Mouse (Mus musculus): ENCODE data around the gene Gatad2a. TPM values are rescaled to one million over a fixed set of nuclear protein-coding genes. Genes with fewer than 3 reads are reported as not detected.

The Gatad2a gene
- 24.8 and 24.9 TPM in 2 replicates for polyA plus RNA-seq (2015; fragmentation: Nextera tagmentation; extraction: Ambion mirVana)

DNA sequence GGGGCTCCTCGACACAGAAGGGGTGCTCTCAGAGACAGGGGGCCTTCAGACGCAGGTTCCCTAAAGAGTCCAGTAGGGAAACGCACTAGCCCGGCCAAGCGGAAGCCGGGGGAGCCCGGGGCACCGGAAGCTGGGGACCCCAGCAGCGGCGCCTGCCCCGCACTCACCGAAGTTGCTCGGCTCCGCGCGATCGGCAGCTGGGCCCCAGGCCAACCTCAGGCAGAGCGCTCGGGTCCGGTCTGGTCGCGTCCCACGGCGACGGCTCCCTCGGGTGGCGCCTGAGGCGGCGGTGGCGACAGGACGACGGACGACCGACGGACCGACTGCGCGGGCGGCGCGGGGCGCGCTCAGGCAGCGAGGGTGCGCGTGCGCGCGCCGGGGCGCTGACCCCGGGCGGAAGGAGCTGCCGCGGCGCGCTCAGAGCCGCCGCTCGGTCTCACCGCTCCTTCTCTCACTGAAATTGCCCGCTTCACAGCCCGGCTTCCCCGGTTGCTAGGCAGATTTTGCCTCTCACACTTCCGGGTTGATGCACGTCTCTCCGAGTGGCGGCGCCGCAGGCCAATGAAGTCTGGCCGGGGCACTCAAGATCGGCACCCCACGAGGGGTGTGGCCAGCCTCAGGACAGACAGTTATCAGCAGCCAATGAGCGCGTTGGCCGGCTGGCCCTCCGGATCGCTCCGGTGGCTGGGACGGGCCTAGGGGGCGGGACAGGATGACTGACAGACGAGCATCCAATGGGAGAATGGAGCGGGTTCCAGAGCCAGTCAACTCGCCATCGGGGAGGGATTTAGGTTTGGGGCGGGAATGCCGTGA lies at the start of gene Gatad2a:
Gene Gatad2a, minus strand, starts transcription at position 609 of the 813 bp plus-strand sequence.
- under 1% methylated on average over 85 of the region's 87 CpGs for WGBS
- H3K27ac ChIP-seq (replicated peaks) = peak within 1 kb of the TSS; percentile 84
- H3K4me2 ChIP-seq = peak within 1 kb of the TSS; percentile 94
- H3K27me3 ChIP-seq (replicated peaks) = no peaks in the 10 kb centered on the region
- H3K9ac ChIP-seq (replicated peaks) = peak within 1 kb of the TSS; percentile 75
- peak; percentile 100 for ATAC-seq (ENCODE audit: low FRiP score)
- peak within 1 kb of the TSS; percentile 92 for H3K4me3 ChIP-seq (replicated peaks)
- no peaks in the 10 kb centered on the region for H3K36me3 ChIP-seq
- peaks cover 20% of the 10 kb centered on the region for H3K4me1 ChIP-seq
- H3K9me3 ChIP-seq (replicated peaks) = no peaks in the 10 kb centered on the region

DNA sequence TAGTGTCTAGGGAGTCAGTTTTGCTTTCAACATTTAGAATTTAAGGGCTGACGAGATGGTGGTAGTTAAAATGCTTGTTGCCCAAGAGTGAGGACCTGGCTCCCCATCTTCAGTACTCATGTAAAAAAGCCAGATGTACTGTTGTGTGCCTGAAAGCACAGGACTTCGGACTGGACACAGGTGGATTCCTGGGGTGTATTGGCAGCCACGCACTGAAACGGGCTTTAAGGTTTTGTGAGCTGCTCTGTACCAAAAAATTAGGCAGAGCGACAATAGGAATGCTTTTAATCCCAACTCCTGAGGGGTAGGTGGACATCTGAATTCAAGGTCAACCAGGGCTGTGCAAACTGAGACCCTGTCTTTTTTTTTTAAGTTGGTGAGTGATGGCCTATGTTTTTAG lies 47.8 kb upstream of the Gatad2a start:
- peak overlapping the region; percentile 93 for H3K9ac ChIP-seq (replicated peaks)
- peak overlapping the region; percentile 98 for H3K4me3 ChIP-seq (replicated peaks)
- ATAC-seq (ENCODE audit: low FRiP score) = no peak
- no peaks in the 10 kb centered on the region for H3K27me3 ChIP-seq (replicated peaks)
- H3K27ac ChIP-seq (replicated peaks) = no peak overlapping the region
- H3K4me1 ChIP-seq = peaks cover 41% of the 10 kb centered on the region
- H3K9me3 ChIP-seq (replicated peaks) = no peaks in the 10 kb centered on the region
- peak overlapping the region; percentile 93 for H3K4me2 ChIP-seq
- WGBS = 94% methylated on average over 5 of the region's 5 CpGs
- H3K36me3 ChIP-seq = peaks cover 6% of the 10 kb centered on the region

DNA sequence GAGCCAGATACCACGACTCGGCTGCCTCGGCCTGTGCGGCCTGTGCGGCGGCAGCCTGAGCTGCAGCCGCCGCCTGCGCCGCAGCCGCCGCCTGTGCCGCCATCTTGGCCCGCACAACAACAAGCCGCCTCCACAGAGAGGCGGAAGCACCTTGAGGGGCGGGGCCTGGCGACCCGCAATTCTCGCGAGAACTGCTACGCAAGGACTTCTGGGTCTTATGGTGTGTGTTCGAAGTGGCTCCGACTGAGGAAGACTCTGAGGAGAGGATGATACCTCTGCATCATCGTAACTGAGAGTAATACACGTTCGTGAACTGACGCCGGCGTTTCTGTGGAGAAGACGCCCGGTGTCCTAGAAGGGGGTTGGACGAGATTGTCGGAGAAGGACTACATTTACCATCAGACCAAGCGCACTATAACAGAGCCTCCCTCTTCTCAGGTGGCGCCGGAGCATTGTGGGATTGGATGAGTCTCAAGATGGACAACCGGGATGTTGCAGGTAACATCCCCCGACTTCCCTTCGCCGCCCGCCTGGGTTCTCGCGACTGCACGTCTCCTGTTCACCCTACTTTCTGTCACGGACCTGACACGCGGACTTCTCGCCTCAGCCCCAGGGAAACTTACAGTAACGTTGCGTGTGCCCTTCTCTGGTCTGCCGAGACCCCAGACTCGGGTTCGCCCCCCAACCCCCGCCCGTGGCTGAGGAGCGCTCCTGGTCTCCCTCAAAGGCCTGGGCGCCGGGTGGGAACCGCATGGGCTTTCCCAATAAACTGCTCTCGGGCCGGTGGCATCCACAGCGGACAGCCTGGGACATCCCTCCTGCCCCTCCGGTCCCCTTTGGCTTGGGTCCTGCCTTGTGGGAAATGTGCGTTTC lies 46.6 kb upstream of the Gatad2a start, which contains the start of the genes Mau2 and Sugp1:
Gene Mau2, minus strand, starts transcription at position 152 of the 873 bp plus-strand sequence.
Gene Sugp1, plus strand, starts transcription at position 231 of the 873 bp plus-strand sequence.
- Histone ChIP-seq H3K9ac (replicated peaks) (peak within 1 kb of the TSS; percentile 93), H3K9me3 (replicated peaks) (no peaks in the 10 kb centered on the region), H3K4me3 (replicated peaks) (peak within 1 kb of the TSS; percentile 98), H3K27ac (replicated peaks) (peak within 1 kb of the TSS; percentile 91), H3K36me3 (no peaks in the 10 kb centered on the region), H3K4me2 (peak within 1 kb of the TSS; percentile 93), H3K27me3 (replicated peaks) (no peaks in the 10 kb centered on the region), H3K4me1 (peaks cover 41% of the 10 kb centered on the region)
- peak; percentile 98 for ATAC-seq (ENCODE audit: low FRiP score)
- under 1% methylated on average over 65 of the region's 65 CpGs for WGBS

DNA sequence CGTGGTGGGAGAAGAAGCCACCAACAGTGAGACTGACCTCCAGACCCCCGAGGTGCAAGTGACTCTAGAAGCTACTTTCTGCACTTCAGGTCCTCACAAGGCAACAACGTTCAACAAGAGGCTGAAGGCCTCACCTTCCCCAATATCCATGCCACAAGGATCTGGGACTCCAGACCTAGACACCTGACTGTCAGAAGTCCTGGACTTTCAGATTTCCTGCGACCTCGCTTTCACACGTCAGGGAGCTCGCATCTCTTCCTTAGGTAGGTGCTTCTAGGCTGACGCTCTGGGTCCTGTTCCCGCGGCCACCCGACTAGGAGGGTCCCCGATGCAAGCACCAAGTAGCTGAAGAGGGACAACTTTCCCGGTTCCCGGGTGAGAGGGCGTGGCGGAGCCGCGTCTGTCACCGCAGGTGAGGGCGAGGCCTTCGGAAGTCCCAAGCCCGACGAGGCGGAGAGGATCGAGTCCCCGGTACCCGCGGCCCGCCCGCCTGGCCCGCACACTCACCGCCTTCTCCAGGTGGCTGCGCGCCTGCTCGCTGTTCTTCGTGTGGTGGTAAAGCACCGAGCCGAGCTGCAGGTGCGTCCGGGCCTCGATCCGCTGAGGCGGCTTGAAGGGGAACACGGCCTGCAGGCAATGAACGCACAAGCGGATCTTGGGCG lies 45.8 kb upstream of the Gatad2a start:
- Histone ChIP-seq H3K4me2 (peak overlapping the region; percentile 93), H3K36me3 (no peaks in the 10 kb centered on the region), H3K9me3 (replicated peaks) (no peaks in the 10 kb centered on the region), H3K27me3 (replicated peaks) (no peaks in the 10 kb centered on the region), H3K9ac (replicated peaks) (peak overlapping the region; percentile 93), H3K27ac (replicated peaks) (peak overlapping the region; percentile 91), H3K4me1 (peaks cover 41% of the 10 kb centered on the region), H3K4me3 (replicated peaks) (peak overlapping the region; percentile 98)
- ATAC-seq (ENCODE audit: low FRiP score) = peak; percentile 29
- 2% methylated on average over 47 of the region's 47 CpGs for WGBS

DNA sequence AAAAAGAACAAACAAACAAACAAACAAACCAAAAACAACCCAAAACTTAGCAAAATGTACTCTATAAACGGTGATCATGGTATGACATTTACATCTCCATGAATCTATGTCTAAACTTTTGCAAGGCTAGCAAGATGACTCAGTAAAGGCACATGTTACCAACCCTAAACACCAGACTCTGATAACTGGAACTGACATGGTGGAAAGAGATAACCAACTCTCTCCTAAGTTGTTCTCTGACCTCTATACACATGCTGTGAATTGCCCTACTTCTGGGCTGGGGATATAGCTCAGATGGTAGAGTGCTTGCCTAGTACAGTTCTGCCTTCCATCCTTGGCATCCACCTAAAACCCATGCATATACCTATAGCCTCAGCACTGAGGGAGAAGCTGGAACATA lies 41.8 kb upstream of the Gatad2a start:
- ATAC-seq (ENCODE audit: low FRiP score) = no peak
- Histone ChIP-seq H3K27ac (replicated peaks) (no peak overlapping the region), H3K27me3 (replicated peaks) (no peaks in the 10 kb centered on the region), H3K4me1 (peaks cover 24% of the 10 kb centered on the region), H3K36me3 (0 out of 2 replicates have a peak, but pooled peaks cover 4% of the 10 kb centered on the region), H3K4me3 (replicated peaks) (no peak overlapping the region), H3K4me2 (no peak overlapping the region), H3K9me3 (replicated peaks) (no peaks in the 10 kb centered on the region), H3K9ac (replicated peaks) (no peak overlapping the region)
- WGBS = 100% methylated on average over 1 of the region's 1 CpGs

DNA sequence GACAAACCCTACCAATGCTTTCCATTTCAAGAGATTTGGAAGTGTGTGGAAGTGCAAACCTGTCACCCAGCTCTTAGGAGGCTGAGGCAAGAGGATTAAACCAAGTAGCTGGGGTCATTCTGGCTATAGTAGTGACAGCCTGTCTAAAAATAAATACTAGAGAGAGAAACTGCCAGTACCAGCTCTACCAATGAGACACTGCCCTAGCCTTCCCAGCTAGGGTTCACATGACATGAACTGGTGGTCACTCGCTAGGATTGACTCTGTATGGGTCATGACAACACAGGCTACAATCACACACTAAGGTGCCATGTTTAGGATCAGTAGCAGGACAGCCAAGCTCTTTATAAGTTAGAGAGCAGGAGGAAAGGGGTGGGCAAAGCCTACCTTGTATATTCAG lies 34.1 kb upstream of the Gatad2a start:
- H3K27ac ChIP-seq (replicated peaks) = no peak overlapping the region
- WGBS = 100% methylated on average over 1 of the region's 1 CpGs

DNA sequence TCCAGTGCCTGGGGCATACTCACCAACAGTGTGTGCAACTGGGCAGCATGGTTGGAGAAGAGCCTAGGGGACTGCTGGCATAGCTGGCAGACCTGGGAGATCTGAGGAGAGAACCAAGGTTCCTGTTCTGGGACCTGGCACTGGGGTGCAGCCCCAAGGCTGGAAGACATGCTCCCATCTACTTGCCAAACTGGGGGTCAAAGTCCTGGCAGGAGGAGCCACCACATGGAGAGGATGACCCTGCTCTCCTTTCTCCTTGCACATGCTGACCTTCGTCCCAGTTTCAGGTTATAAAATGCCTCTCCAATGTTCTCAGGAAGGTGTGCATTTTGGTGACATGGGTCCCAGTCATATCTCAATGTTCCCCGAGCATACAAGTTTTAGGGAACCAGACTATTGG lies 30.0 kb upstream of the Gatad2a start:
- ATAC-seq (ENCODE audit: low FRiP score) = no peak
- H3K9me3 ChIP-seq (replicated peaks) = no peaks in the 10 kb centered on the region

More for the DNA sequence above, 34.1 kb upstream of the Gatad2a start:
- Histone ChIP-seq H3K36me3 (peaks cover 70% of the 10 kb centered on the region), H3K4me2 (no peak overlapping the region), H3K4me1 (no peaks in the 10 kb centered on the region), H3K27me3 (replicated peaks) (no peaks in the 10 kb centered on the region), H3K9ac (replicated peaks) (no peak overlapping the region), H3K4me3 (replicated peaks) (no peak overlapping the region), H3K9me3 (replicated peaks) (no peaks in the 10 kb centered on the region)
- ATAC-seq (ENCODE audit: low FRiP score) = no peak

DNA sequence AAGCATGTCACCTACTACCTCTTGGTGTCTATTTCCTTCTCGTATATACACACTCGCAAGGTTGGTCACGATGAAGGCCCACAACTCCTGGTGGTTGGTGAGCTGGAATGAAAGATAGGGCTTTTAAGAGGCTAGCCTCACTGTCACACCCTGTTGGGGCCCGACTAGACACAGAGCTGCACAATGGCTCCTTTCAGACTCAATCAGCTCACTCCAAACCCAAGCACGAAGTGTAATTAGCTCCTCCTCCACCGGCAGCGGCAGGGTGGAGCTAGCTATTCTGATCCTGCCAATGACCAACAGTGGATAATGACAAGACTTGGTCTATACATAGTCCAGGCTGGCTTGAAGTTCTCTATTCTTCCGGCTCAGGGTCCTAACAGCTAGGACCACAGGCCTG lies 27.4 kb upstream of the Gatad2a start:
- H3K36me3 ChIP-seq = peaks cover 100% of the 10 kb centered on the region

More for the DNA sequence above, 30.0 kb upstream of the Gatad2a start:
- no peaks in the 10 kb centered on the region for H3K4me1 ChIP-seq
- no peak overlapping the region for H3K27ac ChIP-seq (replicated peaks)
- no peak overlapping the region for H3K9ac ChIP-seq (replicated peaks)
- H3K27me3 ChIP-seq (replicated peaks) = no peaks in the 10 kb centered on the region
- no peak overlapping the region for H3K4me2 ChIP-seq
- no peak overlapping the region for H3K4me3 ChIP-seq (replicated peaks)
- H3K36me3 ChIP-seq = peaks cover 99% of the 10 kb centered on the region
- WGBS = 94% methylated on average over 2 of the region's 2 CpGs

DNA sequence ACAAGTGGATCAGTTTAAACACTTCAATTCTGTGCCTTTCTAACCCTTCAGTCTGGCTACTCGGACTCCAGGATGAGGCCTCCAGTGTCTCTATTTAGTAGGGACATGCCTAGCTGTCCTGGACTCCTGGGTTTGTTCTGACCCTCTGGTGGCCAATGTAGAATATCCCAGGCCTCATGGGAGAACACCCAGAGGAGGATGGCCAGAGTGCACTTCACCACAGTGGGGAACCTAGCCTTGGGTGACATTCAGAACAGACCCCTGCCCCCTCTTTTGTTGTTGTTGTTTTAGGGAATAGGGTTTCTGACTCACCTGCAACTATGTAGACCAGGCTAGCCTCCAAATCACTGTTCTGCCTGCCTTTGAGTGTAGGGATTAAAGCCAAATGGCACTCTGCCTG lies 18.8 kb upstream of the Gatad2a start:
- no peak for ATAC-seq (ENCODE audit: low FRiP score)

More for the DNA sequence above, 27.4 kb upstream of the Gatad2a start:
- Histone ChIP-seq H3K27me3 (replicated peaks) (no peaks in the 10 kb centered on the region), H3K4me2 (no peak overlapping the region), H3K4me1 (no peaks in the 10 kb centered on the region), H3K9ac (replicated peaks) (no peak overlapping the region), H3K4me3 (replicated peaks) (no peak overlapping the region), H3K9me3 (replicated peaks) (no peaks in the 10 kb centered on the region), H3K27ac (replicated peaks) (no peak overlapping the region)
- no peak for ATAC-seq (ENCODE audit: low FRiP score)
- WGBS = 62% methylated on average over 8 of the region's 8 CpGs

DNA sequence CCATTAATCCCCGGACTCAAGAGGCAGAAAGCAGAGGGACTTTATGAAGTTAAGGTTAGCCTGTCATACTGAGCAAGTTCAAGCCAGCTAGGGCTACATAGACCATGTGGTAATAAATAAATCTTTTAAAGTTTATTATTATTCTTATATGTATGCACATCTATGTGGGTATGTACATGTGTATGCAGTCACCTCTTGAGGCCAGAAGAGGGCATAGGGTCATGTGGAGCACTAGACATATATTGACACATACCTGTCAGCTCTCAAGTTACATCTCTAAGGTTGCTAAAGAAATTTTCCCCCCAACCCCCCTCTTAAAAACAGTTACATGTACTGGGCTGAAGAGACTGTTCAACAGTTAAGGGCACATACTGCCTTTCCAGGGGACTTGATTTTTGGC lies 16.6 kb upstream of the Gatad2a start:
- WGBS = 92% methylated on average over 1 of the region's 1 CpGs
- H3K4me2 ChIP-seq = no peak overlapping the region
- no peaks in the 10 kb centered on the region for H3K27me3 ChIP-seq (replicated peaks)
- peaks cover 16% of the 10 kb centered on the region for H3K36me3 ChIP-seq
- no peaks in the 10 kb centered on the region for H3K4me1 ChIP-seq
- H3K4me3 ChIP-seq (replicated peaks) = no peak overlapping the region
- no peak; the same call in 1 of the 2 replicates for ATAC-seq (ENCODE audit: low FRiP score)
- no peak overlapping the region for H3K9ac ChIP-seq (replicated peaks)
- H3K27ac ChIP-seq (replicated peaks) = no peak overlapping the region
- H3K9me3 ChIP-seq (replicated peaks) = no peaks in the 10 kb centered on the region

More for the DNA sequence above, 18.8 kb upstream of the Gatad2a start:
- H3K4me2 ChIP-seq = no peak overlapping the region
- H3K27me3 ChIP-seq (replicated peaks) = no peaks in the 10 kb centered on the region
- no peaks in the 10 kb centered on the region for H3K4me1 ChIP-seq
- H3K9me3 ChIP-seq (replicated peaks) = no peaks in the 10 kb centered on the region
- no peak overlapping the region for H3K4me3 ChIP-seq (replicated peaks)
- WGBS = 68% methylated on average over 1 of the region's 1 CpGs
- peaks cover 39% of the 10 kb centered on the region for H3K36me3 ChIP-seq
- no peak overlapping the region for H3K27ac ChIP-seq (replicated peaks)
- no peak overlapping the region for H3K9ac ChIP-seq (replicated peaks)

DNA sequence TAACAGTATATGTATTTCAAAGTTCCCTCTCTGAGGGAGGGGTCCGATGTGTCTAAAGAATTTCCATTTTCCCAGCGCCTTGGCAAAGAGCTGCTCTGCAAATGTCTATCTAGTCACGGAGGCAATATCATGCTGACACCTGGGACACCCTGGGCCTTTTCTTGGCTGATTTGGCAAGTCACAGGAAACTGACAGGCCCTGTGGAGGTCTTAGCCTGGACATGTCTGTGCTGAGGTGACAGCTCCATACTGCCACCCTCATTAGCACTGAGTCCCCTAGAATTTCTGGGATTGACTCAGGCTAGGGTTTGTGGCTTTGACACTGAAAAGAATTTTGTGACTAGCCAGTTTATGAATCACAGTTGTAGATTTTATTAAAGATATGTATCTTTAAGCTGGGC lies 16.2 kb upstream of the Gatad2a start:
- WGBS = 77% methylated on average over 3 of the region's 3 CpGs
- no peak overlapping the region for H3K27ac ChIP-seq (replicated peaks)
- no peak overlapping the region for H3K4me2 ChIP-seq
- H3K9me3 ChIP-seq (replicated peaks) = no peaks in the 10 kb centered on the region
- peaks cover 12% of the 10 kb centered on the region for H3K36me3 ChIP-seq
- no peaks in the 10 kb centered on the region for H3K27me3 ChIP-seq (replicated peaks)
- H3K4me1 ChIP-seq = no peaks in the 10 kb centered on the region
- no peak overlapping the region for H3K4me3 ChIP-seq (replicated peaks)
- H3K9ac ChIP-seq (replicated peaks) = no peak overlapping the region
- no peak for ATAC-seq (ENCODE audit: low FRiP score)

Measured in neural tube, embryonic 15.5 days (tissue).